Mouse (Mus musculus): Measurements from ENCODE around the gene Dusp6. TPM values are rescaled to one million over a fixed set of nuclear protein-coding genes. Genes with fewer than 3 reads are reported as not detected.

Gene Dusp6
- polyA plus RNA-seq, 1 experiment from 2014 or later = 38.2 TPM

GRCm38 (mm10) chr10:99286787-99287186, 23.8 kb downstream of the Dusp6 start:
- H3K4me1 ChIP-seq (replicated peaks) = peaks cover 46% of the 10 kb centered on the region
- peaks cover 33% of the 10 kb centered on the region for H3K27me3 ChIP-seq (ENCODE audit: insufficient read depth, poor library complexity, severe bottlenecking)
- WGBS = 7% methylated on average over 17 of the region's 17 CpGs
- H3K9me3 ChIP-seq = no peaks in the 10 kb centered on the region
- H3K27ac ChIP-seq = peak overlapping the region; percentile 37; the same call in 1 of the 2 replicates
- no peaks in the 10 kb centered on the region for H3K36me3 ChIP-seq
- H3K4me3 ChIP-seq = no peak overlapping the region
- no peak for DNase-seq (ENCODE audit: low spot score)

DNA sequence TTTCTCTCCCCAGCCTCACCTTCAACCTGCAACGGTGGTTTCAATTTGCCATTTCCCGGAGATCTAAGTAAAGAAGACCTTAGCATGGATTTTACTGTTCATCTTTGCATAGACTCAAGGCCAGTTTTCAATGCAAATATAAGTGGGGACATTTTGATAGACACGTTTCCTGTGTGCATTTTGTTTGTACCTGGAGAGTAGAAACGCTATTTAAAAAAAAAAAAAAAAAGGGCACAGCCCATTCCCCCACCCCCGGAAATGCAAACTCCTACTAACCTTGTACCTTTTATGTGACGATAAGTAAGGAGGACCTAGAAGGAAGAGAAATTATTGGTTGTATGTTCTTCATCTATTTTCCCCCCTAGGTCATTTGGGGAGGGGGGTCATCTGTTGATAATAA, 24.2 kb downstream of the Dusp6 start:
- H3K9me3 ChIP-seq = no peaks in the 10 kb centered on the region
- no peaks in the 10 kb centered on the region for H3K36me3 ChIP-seq
- H3K4me3 ChIP-seq = no peak overlapping the region
- no peak for DNase-seq (ENCODE audit: low spot score)
- H3K4me1 ChIP-seq (replicated peaks) = peaks cover 46% of the 10 kb centered on the region
- H3K27ac ChIP-seq = peak overlapping the region; percentile 37; the same call in 1 of the 2 replicates
- WGBS = 44% methylated on average over 6 of the region's 6 CpGs
- peaks cover 33% of the 10 kb centered on the region for H3K27me3 ChIP-seq (ENCODE audit: insufficient read depth, poor library complexity, severe bottlenecking)

DNA sequence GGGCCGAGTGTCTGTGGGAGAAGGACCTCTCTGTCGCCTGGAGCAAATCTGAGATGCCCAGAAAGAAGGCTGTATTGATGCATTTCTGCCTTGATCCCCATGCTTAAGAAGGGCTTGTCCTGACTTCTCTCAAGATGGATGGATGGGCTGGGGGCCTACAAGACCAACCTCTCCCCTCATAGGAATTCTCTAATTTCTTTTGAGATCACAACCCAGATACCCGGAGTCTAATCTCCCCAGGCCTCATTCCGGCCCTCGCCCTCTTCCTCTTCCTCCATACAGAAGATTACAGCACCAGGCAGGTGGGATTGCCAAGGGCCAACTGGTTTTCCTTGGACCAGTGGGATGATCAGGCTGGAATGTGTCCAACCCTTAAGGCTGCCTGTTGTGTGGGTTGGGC, 26.1 kb downstream of the Dusp6 start:
- peaks cover 21% of the 10 kb centered on the region for H3K27me3 ChIP-seq (ENCODE audit: insufficient read depth, poor library complexity, severe bottlenecking)
- 88% methylated on average over 5 of the region's 5 CpGs for WGBS
- H3K4me3 ChIP-seq = no peak overlapping the region
- DNase-seq (ENCODE audit: low spot score) = no peak
- no peak overlapping the region for H3K27ac ChIP-seq
- no peaks in the 10 kb centered on the region for H3K9me3 ChIP-seq
- no peaks in the 10 kb centered on the region for H3K36me3 ChIP-seq
- peaks cover 41% of the 10 kb centered on the region for H3K4me1 ChIP-seq (replicated peaks)

DNA sequence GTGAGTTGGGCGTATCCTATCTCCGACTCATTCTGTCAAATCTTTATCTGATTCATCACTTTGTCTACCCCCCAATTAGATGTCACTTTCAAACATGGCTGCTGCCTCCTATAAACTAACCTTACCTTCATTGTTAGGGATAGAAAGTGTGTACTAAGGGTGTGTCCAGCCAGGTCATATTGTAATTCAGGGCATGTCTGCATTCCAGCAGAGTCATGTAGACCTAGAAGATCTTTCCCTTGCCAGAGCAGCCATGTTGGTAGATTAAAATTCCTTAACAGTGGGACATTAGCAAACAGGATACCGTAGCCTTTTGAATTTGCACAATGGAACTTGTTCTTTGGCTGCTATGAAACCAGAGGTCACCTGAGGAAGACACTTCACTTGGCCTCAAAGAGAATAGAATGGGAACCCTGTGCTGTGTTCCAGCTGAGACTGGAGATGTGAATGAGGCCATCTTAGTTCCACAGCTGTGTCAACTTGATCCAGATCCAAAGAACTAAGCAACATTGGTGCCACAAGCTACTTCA, 30.1 kb downstream of the Dusp6 start:
- DNase-seq (ENCODE audit: low spot score) = no peak
- H3K9me3 ChIP-seq = no peaks in the 10 kb centered on the region
- H3K4me1 ChIP-seq (replicated peaks) = 0 out of 2 replicates have a peak, but pooled peaks cover 3% of the 10 kb centered on the region
- WGBS = 87% methylated on average over 3 of the region's 3 CpGs
- no peaks in the 10 kb centered on the region for H3K36me3 ChIP-seq
- H3K4me3 ChIP-seq = no peak overlapping the region
- H3K27ac ChIP-seq = no peak overlapping the region
- peaks cover 5% of the 10 kb centered on the region; the same call in 1 of the 2 replicates for H3K27me3 ChIP-seq (ENCODE audit: insufficient read depth, poor library complexity, severe bottlenecking)

DNA sequence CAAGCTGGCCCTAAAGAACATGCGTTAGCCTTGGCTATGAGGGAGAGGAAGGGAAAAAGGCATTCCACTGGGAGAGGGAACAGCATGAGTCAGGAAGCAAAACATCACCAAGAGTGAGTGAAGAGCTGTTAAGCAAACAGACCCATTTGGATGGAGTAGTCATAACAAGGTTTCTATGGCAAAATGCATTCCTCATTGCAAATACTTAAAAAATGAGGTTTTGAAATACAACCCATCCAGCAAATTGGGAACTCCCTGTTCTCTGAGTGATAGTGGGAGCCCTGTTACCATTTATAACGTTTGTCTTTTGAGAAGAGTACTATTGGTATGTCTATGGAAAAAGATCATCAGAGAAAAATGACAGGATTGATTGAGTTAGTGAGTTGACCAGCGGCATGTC, 34.7 kb downstream of the Dusp6 start:
- 67% methylated on average over 3 of the region's 3 CpGs for WGBS
- Histone ChIP-seq H3K4me3 (no peak overlapping the region), H3K27ac (no peak overlapping the region), H3K4me1 (replicated peaks) (peaks cover 14% of the 10 kb centered on the region), H3K27me3 (ENCODE audit: insufficient read depth, poor library complexity, severe bottlenecking) (peaks cover 14% of the 10 kb centered on the region; the same call in 1 of the 2 replicates), H3K36me3 (no peaks in the 10 kb centered on the region), H3K9me3 (no peaks in the 10 kb centered on the region)
- DNase-seq (ENCODE audit: low spot score) = no peak

DNA sequence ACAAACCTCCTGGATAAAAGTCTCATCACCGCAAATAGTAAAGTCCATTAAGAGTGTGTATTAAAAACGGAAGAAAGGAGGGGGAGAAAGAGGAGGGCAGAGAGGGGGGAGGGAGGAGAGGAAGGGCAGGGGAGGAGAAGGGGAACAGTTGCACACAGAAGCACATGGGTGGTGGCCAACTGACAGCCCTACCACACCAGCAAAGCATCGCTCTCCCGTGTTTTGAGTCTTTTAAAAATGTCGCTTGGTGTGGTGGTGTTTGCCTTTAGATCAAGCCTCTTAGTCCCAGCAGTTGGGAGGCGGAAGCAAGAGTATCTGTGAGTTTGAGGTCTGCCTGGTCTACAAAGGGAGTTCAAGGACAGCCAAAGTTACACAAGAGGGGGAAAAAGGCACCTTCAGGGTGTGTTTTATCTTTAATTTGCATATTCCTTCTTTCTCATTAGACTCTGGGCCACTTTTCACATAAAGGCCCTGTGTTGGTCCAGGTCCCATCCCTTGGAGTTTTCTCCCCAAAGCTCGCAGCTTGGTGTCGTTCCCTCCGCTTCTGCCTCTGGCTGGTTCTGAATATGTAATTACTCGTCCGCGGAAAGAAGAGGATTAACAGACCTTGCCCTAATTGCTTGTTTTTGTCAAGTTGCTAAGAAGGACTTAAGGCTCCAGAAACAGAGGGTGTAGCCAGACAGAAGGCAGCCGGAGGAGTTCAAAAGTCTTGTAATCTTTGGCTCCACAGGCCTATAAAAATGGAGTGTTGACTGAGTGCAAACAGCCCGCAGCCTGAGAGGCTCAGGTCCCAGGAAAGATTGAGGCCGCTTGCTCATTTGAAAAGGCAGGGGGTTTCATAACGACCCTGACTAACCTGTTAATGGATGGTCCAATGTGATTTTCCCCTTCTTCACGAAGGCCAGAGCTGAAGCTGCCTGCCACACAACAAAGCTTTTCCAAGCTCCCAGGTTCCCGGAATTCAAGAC, 35.6 kb downstream of the Dusp6 start:
- DNase-seq (ENCODE audit: low spot score) = no peak
- peaks cover 14% of the 10 kb centered on the region; the same call in 1 of the 2 replicates for H3K27me3 ChIP-seq (ENCODE audit: insufficient read depth, poor library complexity, severe bottlenecking)
- 20% methylated on average over 18 of the region's 18 CpGs for WGBS
- H3K4me3 ChIP-seq = no peak overlapping the region; the same call in 1 of the 2 replicates
- H3K4me1 ChIP-seq (replicated peaks) = peaks cover 14% of the 10 kb centered on the region
- no peaks in the 10 kb centered on the region for H3K9me3 ChIP-seq
- H3K27ac ChIP-seq = peak overlapping the region; percentile 35; the same call in 1 of the 2 replicates
- no peaks in the 10 kb centered on the region for H3K36me3 ChIP-seq

GRCm38 (mm10) chr10:99299303-99299702, 36.3 kb downstream of the Dusp6 start:
- Histone ChIP-seq H3K4me3 (no peak overlapping the region; the same call in 1 of the 2 replicates), H3K27ac (peak overlapping the region; percentile 35; the same call in 1 of the 2 replicates), H3K27me3 (ENCODE audit: insufficient read depth, poor library complexity, severe bottlenecking) (peaks cover 14% of the 10 kb centered on the region; the same call in 1 of the 2 replicates), H3K9me3 (no peaks in the 10 kb centered on the region), H3K36me3 (no peaks in the 10 kb centered on the region), H3K4me1 (replicated peaks) (peaks cover 14% of the 10 kb centered on the region)
- 18% methylated on average over 9 of the region's 9 CpGs for WGBS
- no peak for DNase-seq (ENCODE audit: low spot score)

- Histone ChIP-seq H3K36me3 (no peaks in the 10 kb centered on the region), H3K27me3 (ENCODE audit: insufficient read depth, poor library complexity, severe bottlenecking) (peaks cover 14% of the 10 kb centered on the region; the same call in 1 of the 2 replicates), H3K4me3 (no peak overlapping the region), H3K27ac (no peak overlapping the region), H3K4me1 (replicated peaks) (peaks cover 14% of the 10 kb centered on the region), H3K9me3 (no peaks in the 10 kb centered on the region)
- WGBS = 81% methylated on average over 4 of the region's 4 CpGs
- DNase-seq (ENCODE audit: low spot score) = no peak
Measured at GRCm38 (mm10) chr10:99302051-99302450, 39.0 kb downstream of the Dusp6 start.

GRCm38 (mm10) chr10:99308837-99309236, 45.8 kb downstream of the Dusp6 start:
- 93% methylated on average over 4 of the region's 4 CpGs for WGBS

GRCm38 (mm10) chr10:99309617-99310016, 46.6 kb downstream of the Dusp6 start:
- no peak overlapping the region for H3K4me3 ChIP-seq
- H3K27ac ChIP-seq = no peak overlapping the region
- no peak for DNase-seq (ENCODE audit: low spot score)
- 89% methylated on average over 9 of the region's 9 CpGs for WGBS
- no peaks in the 10 kb centered on the region for H3K27me3 ChIP-seq (ENCODE audit: insufficient read depth, poor library complexity, severe bottlenecking)
- H3K36me3 ChIP-seq = no peaks in the 10 kb centered on the region
- H3K9me3 ChIP-seq = no peaks in the 10 kb centered on the region
- no peaks in the 10 kb centered on the region for H3K4me1 ChIP-seq (replicated peaks)

More at GRCm38 (mm10) chr10:99308837-99309236, 45.8 kb downstream of the Dusp6 start:
- Histone ChIP-seq H3K9me3 (no peaks in the 10 kb centered on the region), H3K4me1 (replicated peaks) (no peaks in the 10 kb centered on the region), H3K27ac (no peak overlapping the region), H3K27me3 (ENCODE audit: insufficient read depth, poor library complexity, severe bottlenecking) (no peaks in the 10 kb centered on the region), H3K36me3 (no peaks in the 10 kb centered on the region), H3K4me3 (no peak overlapping the region)
- no peak for DNase-seq (ENCODE audit: low spot score)

DNA sequence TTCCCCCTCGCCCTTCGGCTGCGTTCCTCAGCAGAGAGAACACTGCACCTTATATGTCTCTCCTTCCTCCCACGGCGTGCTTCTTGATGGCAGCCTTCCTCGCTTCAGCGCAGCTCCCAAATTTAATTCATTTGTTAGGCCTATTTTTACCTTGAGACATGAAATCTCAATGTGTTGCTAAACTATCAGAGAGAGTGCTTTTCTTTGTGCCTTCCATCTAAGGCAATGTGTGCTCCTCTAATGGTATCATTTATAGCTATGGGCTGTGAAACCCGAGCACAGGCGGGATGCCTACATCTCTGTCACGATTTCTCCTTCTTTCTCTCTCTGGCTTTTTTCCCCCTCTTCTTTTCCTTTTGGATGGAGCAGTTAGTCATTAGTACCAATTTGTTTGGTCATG, 47.2 kb downstream of the Dusp6 start:
- H3K27ac ChIP-seq = no peak overlapping the region
- 87% methylated on average over 10 of the region's 10 CpGs for WGBS
- H3K36me3 ChIP-seq = no peaks in the 10 kb centered on the region
- H3K4me1 ChIP-seq (replicated peaks) = no peaks in the 10 kb centered on the region
- H3K9me3 ChIP-seq = no peaks in the 10 kb centered on the region
- H3K4me3 ChIP-seq = no peak overlapping the region
- no peaks in the 10 kb centered on the region for H3K27me3 ChIP-seq (ENCODE audit: insufficient read depth, poor library complexity, severe bottlenecking)
- DNase-seq (ENCODE audit: low spot score) = no peak

GRCm38 (mm10) chr10:99311956-99312355, 48.9 kb downstream of the Dusp6 start:
- Histone ChIP-seq H3K9me3 (no peaks in the 10 kb centered on the region), H3K27me3 (ENCODE audit: insufficient read depth, poor library complexity, severe bottlenecking) (no peaks in the 10 kb centered on the region), H3K27ac (no peak overlapping the region), H3K36me3 (no peaks in the 10 kb centered on the region), H3K4me1 (replicated peaks) (no peaks in the 10 kb centered on the region), H3K4me3 (no peak overlapping the region)
- DNase-seq (ENCODE audit: low spot score) = no peak
- WGBS = 86% methylated on average over 1 of the region's 1 CpGs

DNA sequence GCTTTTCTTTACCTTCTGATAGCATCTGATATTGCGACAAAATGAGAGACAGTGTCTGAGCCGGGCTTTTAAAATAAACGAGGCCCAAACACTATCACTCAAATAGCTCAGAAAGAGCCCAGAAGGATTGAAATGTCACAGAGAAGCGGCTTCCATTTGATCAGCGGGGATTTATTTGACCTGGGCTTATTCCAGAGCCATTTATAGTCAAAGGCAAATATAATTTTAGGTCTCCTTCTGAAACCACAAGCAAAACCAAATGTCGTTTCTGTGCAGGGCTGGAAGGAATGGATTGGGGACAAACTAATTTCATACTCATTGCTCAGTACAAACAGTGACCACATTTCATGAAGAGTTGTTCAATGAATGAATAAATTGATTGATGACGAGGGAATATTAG, 51.3 kb downstream of the Dusp6 start:
- no peaks in the 10 kb centered on the region for H3K36me3 ChIP-seq
- no peaks in the 10 kb centered on the region for H3K4me1 ChIP-seq (replicated peaks)
- DNase-seq (ENCODE audit: low spot score) = no peak
- no peak overlapping the region for H3K4me3 ChIP-seq
- no peaks in the 10 kb centered on the region for H3K27me3 ChIP-seq (ENCODE audit: insufficient read depth, poor library complexity, severe bottlenecking)
- 91% methylated on average over 7 of the region's 7 CpGs for WGBS
- H3K27ac ChIP-seq = no peak overlapping the region
- no peaks in the 10 kb centered on the region for H3K9me3 ChIP-seq

Data from hindbrain, embryonic 10.5 days (tissue).